10 mouse cellular contexts compared by ENCODE assay signal in the genomic region with DNA sequence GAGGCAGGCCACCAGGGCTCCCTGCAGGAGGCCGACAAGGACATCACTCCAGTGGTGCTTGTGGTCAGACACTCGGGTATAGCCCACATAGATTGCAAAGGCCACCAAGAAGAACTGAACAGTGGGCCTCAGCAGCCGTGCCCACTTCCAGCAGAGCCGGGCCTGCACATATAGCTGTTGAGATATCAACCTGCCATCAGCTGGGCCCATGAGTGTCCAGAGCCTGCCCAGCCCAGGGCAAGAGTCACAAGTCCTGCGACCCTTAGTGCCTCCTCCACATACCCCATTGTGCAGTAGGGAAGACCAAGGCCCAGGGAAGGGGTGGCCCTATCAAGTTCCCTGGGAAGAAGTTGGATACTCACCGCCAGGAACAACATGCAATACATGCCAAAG. TPM values are rescaled to one million over a fixed set of nuclear protein-coding genes. Genes with fewer than 3 reads are reported as not detected.
"Had no signal": no experiment of that assay in that cellular context is flagged by ENCODE, and none has a peak within 500 bp of the region (broad histone marks: within the 10 kb centered on the region; RNA-seq: fewer than 3 reads in every experiment).

No protein-coding gene starts in this region.

- DNase-seq: kidney, postnatal 10 days; midbrain, embryonic 14.5 days; right cerebral cortex, adult 18-20 months; right cerebral cortex, postnatal 25 days; thymus, adult 2 months; thymus, postnatal 36 days had no signal

RNA-seq across cellular contexts. Expression of a gene that starts 58.9 kb away (rescaled TPM):
- total RNA-seq: layer of hippocampus, postnatal 25 days; left cerebral cortex, adult 8-10 months; left cerebral cortex, postnatal 25 days; megakaryocyte, adult 5-6 weeks had no signal

RNA-seq across cellular contexts. Expression of a gene that starts 59.7 kb away (rescaled TPM):
- total RNA-seq: left cerebral cortex, postnatal 25 days; megakaryocyte, adult 5-6 weeks had no signal
